Mouse (Mus musculus): ENCODE measurements at regions not wholly inside any gene's neighbourhood (a gene's known extent, or its start where the extent isn't known, plus 50 kb on each side); places are given as distances from the start of the nearest gene placed in this dataset.

- TF ChIP-seq POLR2A (IDR thresholded peaks at IDR 0.05; ENCODE audit: insufficient read depth, low read depth, low read length): no peak
- no peak for TF ChIP-seq CTCF (IDR thresholded peaks at IDR 0.05; ENCODE audit: insufficient read depth, low read depth, low read length)
Measured at GRCm38 (mm10) chr10:43689161-43689913, 111.3 kb downstream of the Cd24a start.
